Mouse (Mus musculus) thymus, adult 2 months (tissue): ENCODE results near the gene Lrrc25.

ENCODE experiments used
- CTCF ChIP-seq: fragments of 200-500 bp; IDR thresholded peaks from 2 replicates; pipeline ENCODE4 v1.5.1; 2012; ENCODE audit warnings: mild to moderate bottlenecking, control low read depth, low read length, moderate library complexity, borderline replicate concordance; ENCODE audit not compliant: control insufficient read depth, poor library complexity, insufficient read depth; ENCODE audit errors: extremely low read depth
- POLR2A ChIP-seq: fragments of 200-500 bp; IDR thresholded peaks from 2 replicates; pipeline ENCODE4 v1.6.1; 2012; ENCODE audit warnings: mild to moderate bottlenecking, low read length, control low read depth, moderate library complexity; ENCODE audit not compliant: control insufficient read depth, poor library complexity, insufficient read depth; ENCODE audit errors: extremely low read depth

- TF ChIP-seq CTCF (0 out of 2 replicates have a peak, but pooled peaks have one; percentile 56), POLR2A (peak; percentile 72)
These were observed 7.8 kb upstream of the Lrrc25 start for GRCm38 (mm10) chr8:70607898-70608748.
